Mouse (Mus musculus) embryonic facial prominence, embryonic 10.5 days (tissue): ENCODE measurements around the gene Ubtd1. TPM values are rescaled to one million over a fixed set of nuclear protein-coding genes. Genes with fewer than 3 reads are reported as not detected.

Experiments
- DNase-seq: peaks from one replicate; pipeline ENCODE4 v3.0.0-alpha.2; 2017; ENCODE audit warnings: low spot score
- H3K27ac ChIP-seq: fragments of 300-500 bp; sonication (generic); replicated peaks from 2 replicates; pipeline ENCODE4 v1.5.1; 2016; ENCODE audit warnings: mild to moderate bottlenecking
- H3K27me3 ChIP-seq: fragments of 300-500 bp; sonication (generic); replicated peaks from 2 replicates; pipeline ENCODE4 v1.6.1; 2016; ENCODE audit warnings: low read depth, mild to moderate bottlenecking; ENCODE audit not compliant: poor library complexity, severe bottlenecking
- H3K36me3 ChIP-seq: fragments of 300-500 bp; sonication (generic); replicated peaks from 2 replicates; pipeline ENCODE4 v1.6.1; 2016; ENCODE audit warnings: mild to moderate bottlenecking, moderate library complexity
- H3K4me1 ChIP-seq: fragments of 300-500 bp; sonication (generic); 2 replicates; pipeline ENCODE4 v1.6.1; 2016
- H3K4me3 ChIP-seq: fragments of 300-500 bp; sonication (generic); 2 replicates; pipeline ENCODE4 v1.5.1; 2016; ENCODE audit warnings: mild to moderate bottlenecking, moderate library complexity
- H3K9me3 ChIP-seq: fragments of 300-500 bp; sonication (generic); 2 replicates; pipeline ENCODE4 v1.6.1; 2016; ENCODE audit warnings: mild to moderate bottlenecking
- WGBS: fragments of 180-500 bp; shearing (Covaris S2); methylation state at CpG from one replicate; pipeline ENCODE4 v1.1.7; 2016; 5-methylcytosine and 5-hydroxymethylcytosine counted together
- polyA plus RNA-seq: library from polyadenylated mRNA; unstranded; fragments of >200 nt; fragmentation: Nextera tagmentation; extraction: Ambion mirVana; gene quantifications from 2 replicates; pipeline ENCODE4 v1.2.1, GENCODE M21; 2016

Ubtd1 gene
- polyA plus RNA-seq, 1 experiment from 2014 or later = 13.5 TPM

GRCm38 (mm10) chr19:41980819-41981594 lies 556 bp upstream of the Ubtd1 start, which contains the start of gene Mms19:
Mms19 (minus strand) TSS chr19:41981157.
- Histone ChIP-seq H3K27ac (peak within 1 kb of the TSS; percentile 89), H3K9me3 (no peaks in the 10 kb centered on the region), H3K4me3 (peak within 1 kb of the TSS; percentile 93), H3K4me1 (peaks cover 50% of the 10 kb centered on the region), H3K36me3 (peaks cover 9% of the 10 kb centered on the region), H3K27me3 (peaks cover 15% of the 10 kb centered on the region)
- under 1% methylated on average over 68 of the region's 68 CpGs for WGBS
- peak; percentile 99 for DNase-seq

GRCm38 (mm10) chr19:41981931-41982790 lies 598 bp downstream of the Ubtd1 start:
- WGBS = under 1% methylated on average over 74 of the region's 74 CpGs
- H3K9me3 ChIP-seq = no peaks in the 10 kb centered on the region
- peaks cover 5% of the 10 kb centered on the region for H3K36me3 ChIP-seq
- H3K4me3 ChIP-seq = peak overlapping the region; percentile 93
- H3K27ac ChIP-seq = peak overlapping the region; percentile 89
- peaks cover 44% of the 10 kb centered on the region for H3K4me1 ChIP-seq
- peak; percentile 67 for DNase-seq
- H3K27me3 ChIP-seq = peaks cover 15% of the 10 kb centered on the region

- Histone ChIP-seq H3K4me1 (peaks cover 38% of the 10 kb centered on the region), H3K27me3 (peaks cover 15% of the 10 kb centered on the region), H3K9me3 (no peaks in the 10 kb centered on the region), H3K4me3 (peak overlapping the region; percentile 93), H3K27ac (peak overlapping the region; percentile 89), H3K36me3 (peaks cover 2% of the 10 kb centered on the region; the same call in 1 of the 2 replicates)
- 3% methylated on average over 4 of the region's 4 CpGs for WGBS
- no peak for DNase-seq
These were observed 1.2 kb downstream of the Ubtd1 start for GRCm38 (mm10) chr19:41982791-41983150.

GRCm38 (mm10) chr19:41985994-41986393 lies 4.4 kb downstream of the Ubtd1 start:
- Histone ChIP-seq H3K36me3 (no peaks in the 10 kb centered on the region), H3K4me1 (peaks cover 25% of the 10 kb centered on the region), H3K27ac (no peak overlapping the region), H3K27me3 (peaks cover 15% of the 10 kb centered on the region), H3K4me3 (no peak overlapping the region), H3K9me3 (no peaks in the 10 kb centered on the region)
- DNase-seq = no peak
- 91% methylated on average over 5 of the region's 5 CpGs for WGBS

GRCm38 (mm10) chr19:41987206-41987605 lies 5.6 kb downstream of the Ubtd1 start:
- Histone ChIP-seq H3K27me3 (peaks cover 15% of the 10 kb centered on the region), H3K9me3 (no peaks in the 10 kb centered on the region), H3K4me3 (no peak overlapping the region), H3K36me3 (no peaks in the 10 kb centered on the region), H3K27ac (no peak overlapping the region), H3K4me1 (peaks cover 19% of the 10 kb centered on the region)
- WGBS = 85% methylated on average over 4 of the region's 4 CpGs
- no peak for DNase-seq

- Histone ChIP-seq H3K9me3 (no peaks in the 10 kb centered on the region), H3K4me3 (no peak overlapping the region), H3K27me3 (no peaks in the 10 kb centered on the region), H3K4me1 (peaks cover 11% of the 10 kb centered on the region), H3K27ac (no peak overlapping the region), H3K36me3 (no peaks in the 10 kb centered on the region)
- no peak for DNase-seq
- WGBS = 80% methylated on average over 6 of the region's 6 CpGs
These were observed 8.2 kb downstream of the Ubtd1 start for GRCm38 (mm10) chr19:41989810-41990209.

GRCm38 (mm10) chr19:41991926-41992477 lies 10.4 kb downstream of the Ubtd1 start:
- Histone ChIP-seq H3K4me1 (peaks cover 33% of the 10 kb centered on the region), H3K4me3 (no peak overlapping the region), H3K27me3 (no peaks in the 10 kb centered on the region), H3K36me3 (no peaks in the 10 kb centered on the region), H3K27ac (no peak overlapping the region), H3K9me3 (no peaks in the 10 kb centered on the region)
- 43% methylated on average over 6 of the region's 6 CpGs for WGBS
- no peak for DNase-seq

- DNase-seq = no peak
- H3K27ac ChIP-seq = no peak overlapping the region
- H3K4me1 ChIP-seq = peaks cover 36% of the 10 kb centered on the region
- no peaks in the 10 kb centered on the region for H3K36me3 ChIP-seq
- no peaks in the 10 kb centered on the region for H3K27me3 ChIP-seq
- no peaks in the 10 kb centered on the region for H3K9me3 ChIP-seq
- WGBS = 89% methylated on average over 2 of the region's 2 CpGs
- no peak overlapping the region for H3K4me3 ChIP-seq
These were observed 11.4 kb downstream of the Ubtd1 start for GRCm38 (mm10) chr19:41992971-41993370.

- Histone ChIP-seq H3K4me1 (peaks cover 36% of the 10 kb centered on the region), H3K27ac (no peak overlapping the region), H3K4me3 (no peak overlapping the region), H3K9me3 (no peaks in the 10 kb centered on the region), H3K27me3 (no peaks in the 10 kb centered on the region), H3K36me3 (no peaks in the 10 kb centered on the region)
- 86% methylated on average over 6 of the region's 6 CpGs for WGBS
- DNase-seq = no peak
These were observed 11.9 kb downstream of the Ubtd1 start for GRCm38 (mm10) chr19:41993484-41993883.

- no peak overlapping the region for H3K4me3 ChIP-seq
- WGBS = 92% methylated on average over 7 of the region's 7 CpGs
- H3K36me3 ChIP-seq = no peaks in the 10 kb centered on the region
- DNase-seq = no peak
- no peaks in the 10 kb centered on the region for H3K9me3 ChIP-seq
- H3K27me3 ChIP-seq = no peaks in the 10 kb centered on the region
- H3K4me1 ChIP-seq = peaks cover 36% of the 10 kb centered on the region
- H3K27ac ChIP-seq = no peak overlapping the region
These were observed 12.5 kb downstream of the Ubtd1 start for GRCm38 (mm10) chr19:41994023-41994422.

GRCm38 (mm10) chr19:41995483-41995882 lies 13.9 kb downstream of the Ubtd1 start:
- Histone ChIP-seq H3K27ac (peak overlapping the region; percentile 52), H3K9me3 (no peaks in the 10 kb centered on the region), H3K4me3 (no peak overlapping the region), H3K4me1 (peaks cover 47% of the 10 kb centered on the region), H3K27me3 (no peaks in the 10 kb centered on the region), H3K36me3 (no peaks in the 10 kb centered on the region)
- 48% methylated on average over 1 of the region's 1 CpGs for WGBS
- no peak for DNase-seq

- no peak for DNase-seq
- H3K4me1 ChIP-seq = peaks cover 54% of the 10 kb centered on the region
- WGBS = 85% methylated on average over 10 of the region's 10 CpGs
- no peaks in the 10 kb centered on the region for H3K36me3 ChIP-seq
- H3K27ac ChIP-seq = no peak overlapping the region
- H3K4me3 ChIP-seq = no peak overlapping the region
- no peaks in the 10 kb centered on the region for H3K9me3 ChIP-seq
- H3K27me3 ChIP-seq = no peaks in the 10 kb centered on the region
These were observed 15.5 kb downstream of the Ubtd1 start for GRCm38 (mm10) chr19:41997090-41997489.
